ENCODE assay signal across 8 mouse cellular contexts in the genomic region with DNA sequence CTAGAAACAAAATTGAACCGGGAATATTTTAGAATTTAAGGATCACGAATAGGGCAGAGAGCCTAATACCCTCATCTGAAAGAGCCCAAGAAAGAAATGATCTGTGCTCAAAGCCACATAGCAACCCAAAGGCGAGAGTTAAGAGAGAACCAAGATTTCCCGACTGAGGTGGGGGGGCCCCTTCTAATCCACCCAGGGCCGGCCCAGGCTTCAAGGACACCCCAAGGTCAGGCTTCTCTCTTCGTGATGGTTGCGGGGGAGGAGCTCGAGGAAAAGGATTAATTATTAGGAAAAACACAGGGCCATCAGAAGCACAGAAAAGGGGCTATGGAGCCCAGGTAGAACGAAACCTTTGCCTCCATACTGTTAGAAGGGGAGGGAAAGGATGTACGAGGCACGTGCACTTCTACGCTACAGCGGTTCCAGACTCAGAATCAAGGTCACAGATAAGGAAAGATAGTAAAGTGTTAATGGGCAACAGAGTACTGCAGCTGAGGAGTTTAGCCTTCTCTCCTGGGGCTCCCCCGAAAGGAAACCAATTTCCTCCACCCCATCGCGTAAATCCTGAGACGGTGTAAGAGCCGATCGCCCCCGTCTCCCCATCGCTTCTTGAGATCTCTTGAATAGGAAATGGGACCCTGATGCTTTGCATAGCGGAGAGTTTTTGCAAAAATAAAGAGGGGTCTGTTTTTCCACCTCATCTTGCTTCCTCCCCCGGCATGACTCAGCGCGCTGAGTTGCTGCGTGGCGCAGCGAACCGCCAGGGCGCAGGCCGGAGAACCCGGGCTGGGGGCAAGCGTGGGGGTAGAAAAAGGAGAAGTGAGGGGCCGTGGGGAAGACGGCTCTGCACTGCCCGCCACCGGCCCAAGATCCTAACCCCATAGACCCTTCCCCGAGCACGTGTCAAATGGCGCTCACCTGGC. TPM values are rescaled to one million over a fixed set of nuclear protein-coding genes. Genes with fewer than 3 reads are reported as not detected.
A peak's percentile ranks its signal among the peaks of the same experiment; 100 is the strongest.
DNase-seq lines count a peak whose midpoint lies in the region; ATAC-seq and TF ChIP-seq lines count a peak whose summit lies in the region.

No protein-coding gene starts in this region.

- ATAC-seq in kidney, embryonic 15.5 days (replicated peaks; ENCODE audit: low FRiP score) = no peak
- ATAC-seq in midbrain, embryonic 12.5 days (ENCODE audit: low FRiP score, low read depth) = no peak

- H3K9me3 ChIP-seq in heart, embryonic 10.5 days = no peaks in the 10 kb centered on the region
- no peaks in the 10 kb centered on the region for H3K9me3 ChIP-seq in kidney, embryonic 15.5 days (replicated peaks)
- H3K9me3 ChIP-seq in midbrain, embryonic 12.5 days = no peaks in the 10 kb centered on the region

- H3K4me2 ChIP-seq in kidney, embryonic 15.5 days = peak overlapping the region; percentile 75
- H3K4me2 ChIP-seq in midbrain, embryonic 12.5 days (replicated peaks) = peak overlapping the region; percentile 81

- TF ChIP-seq CTCF in spleen, adult 2 months (IDR thresholded peaks at IDR 0.05; ENCODE audit: extremely low read depth, insufficient read depth, insufficient read length, insufficient replicate concordance) = no peak

- peaks cover 16% of the 10 kb centered on the region for H3K36me3 ChIP-seq in spleen, adult 2 months (ENCODE audit: control insufficient read depth, insufficient read depth, low read length)
- peaks cover 53% of the 10 kb centered on the region for H3K36me3 ChIP-seq in heart, embryonic 10.5 days
- peaks cover 52% of the 10 kb centered on the region for H3K36me3 ChIP-seq in kidney, embryonic 15.5 days
- peaks cover 40% of the 10 kb centered on the region for H3K36me3 ChIP-seq in midbrain, embryonic 12.5 days

- H3K9ac ChIP-seq in kidney, embryonic 15.5 days = peak overlapping the region; percentile 92
- peak overlapping the region; percentile 79 for H3K9ac ChIP-seq in midbrain, embryonic 12.5 days (replicated peaks)

- H3K27me3 ChIP-seq in spleen, adult 2 months (ENCODE audit: control insufficient read depth, insufficient read depth, low read length) = no peaks in the 10 kb centered on the region
- no peaks in the 10 kb centered on the region for H3K27me3 ChIP-seq in heart, embryonic 10.5 days (ENCODE audit: insufficient read depth, poor library complexity, severe bottlenecking)
- H3K27me3 ChIP-seq in kidney, embryonic 15.5 days = no peaks in the 10 kb centered on the region
- H3K27me3 ChIP-seq in midbrain, embryonic 12.5 days = no peaks in the 10 kb centered on the region

- peak in 1 of 2 experiments; percentile 28 for DNase-seq in spleen, adult 2 months (ENCODE audit: low read depth in 1 of 2, low spot score in 2 of 2)
- no peak for DNase-seq in spleen, postnatal 14 days (ENCODE audit: low spot score in 2 of 2)
- DNase-seq in cerebellum, adult 8-10 months = peak; percentile 56
- no peak for DNase-seq in heart, embryonic 10.5 days (ENCODE audit: low spot score)
- no peak for DNase-seq in urinary bladder, postnatal 25 days (ENCODE audit: low spot score)
- DNase-seq in yolk sac, embryonic 10.5 days (ENCODE audit: low spot score) = no peak

- H3K27ac ChIP-seq in spleen, adult 2 months (ENCODE audit: insufficient read depth, low read length) = peak overlapping the region; percentile 97
- peak overlapping the region; percentile 99 for H3K27ac ChIP-seq in heart, embryonic 10.5 days
- peak overlapping the region; percentile 99 for H3K27ac ChIP-seq in kidney, embryonic 15.5 days
- peak overlapping the region; percentile 94 for H3K27ac ChIP-seq in midbrain, embryonic 12.5 days (replicated peaks)

- 2% methylated on average over 40 of the region's 40 CpGs for WGBS in spleen, adult 2 months
- under 1% methylated on average over 40 of the region's 40 CpGs for WGBS in heart, embryonic 10.5 days
- under 1% methylated on average over 40 of the region's 40 CpGs for WGBS in kidney, embryonic 15.5 days
- WGBS in midbrain, embryonic 12.5 days = under 1% methylated on average over 40 of the region's 40 CpGs

- TF ChIP-seq POLR2A in spleen, adult 2 months (IDR thresholded peaks at IDR 0.05; ENCODE audit: low read depth, low read length) = no peak

- H3K4me3 ChIP-seq in spleen, adult 2 months (ENCODE audit: extremely low read depth, insufficient read depth, insufficient read length) = peak overlapping the region; percentile 95
- H3K4me3 ChIP-seq in heart, embryonic 10.5 days = peak overlapping the region; percentile 94
- H3K4me3 ChIP-seq in kidney, embryonic 15.5 days (replicated peaks) = peak overlapping the region; percentile 81
- H3K4me3 ChIP-seq in midbrain, embryonic 12.5 days = peak overlapping the region; percentile 67

- H3K4me1 ChIP-seq in spleen, adult 2 months (ENCODE audit: control insufficient read depth, insufficient read depth, insufficient read length) = peaks cover 9% of the 10 kb centered on the region; the same call in 1 of the 2 replicates
- H3K4me1 ChIP-seq in heart, embryonic 10.5 days = peaks cover 50% of the 10 kb centered on the region
- peaks cover 61% of the 10 kb centered on the region for H3K4me1 ChIP-seq in kidney, embryonic 15.5 days
- peaks cover 38% of the 10 kb centered on the region for H3K4me1 ChIP-seq in midbrain, embryonic 12.5 days

RNA-seq across cellular contexts. Expression of a gene that starts 0.9 kb away (rescaled TPM):
- 0.30 and 0.62 TPM in 2 replicates for polyA plus RNA-seq in spleen, adult 2 months (2012; rRNA removed)
- 0.06 and 0.38 TPM in 2 replicates for polyA plus RNA-seq in heart, embryonic 10.5 days (2016; fragmentation: Nextera tagmentation; extraction: Ambion mirVana)
- 0.52 and 0.54 TPM in 2 replicates for polyA plus RNA-seq in kidney, embryonic 15.5 days (2015; fragmentation: Nextera tagmentation; extraction: Ambion mirVana)
- 19.3 and 20.0 TPM in 2 replicates for polyA plus RNA-seq in midbrain, embryonic 12.5 days (2016; fragmentation: Nextera tagmentation; extraction: Ambion mirVana)

RNA-seq across cellular contexts. Expression of a gene that starts 6.1 kb away (rescaled TPM):
- 175 and 184 TPM in 2 replicates for polyA plus RNA-seq in spleen, adult 2 months (2012; rRNA removed)
- polyA plus RNA-seq in heart, embryonic 10.5 days (2016; fragmentation: Nextera tagmentation; extraction: Ambion mirVana) = 233 and 325 TPM in 2 replicates
- 257 and 272 TPM in 2 replicates for polyA plus RNA-seq in kidney, embryonic 15.5 days (2015; fragmentation: Nextera tagmentation; extraction: Ambion mirVana)
- 315 and 323 TPM in 2 replicates for polyA plus RNA-seq in midbrain, embryonic 12.5 days (2016; fragmentation: Nextera tagmentation; extraction: Ambion mirVana)

RNA-seq across cellular contexts. Expression of a gene that starts 17.1 kb away (rescaled TPM):
- 16.6 and 17.9 TPM in 2 replicates for polyA plus RNA-seq in spleen, adult 2 months (2012; rRNA removed)
- polyA plus RNA-seq in heart, embryonic 10.5 days (2016; fragmentation: Nextera tagmentation; extraction: Ambion mirVana) = 0.23 and 0.53 TPM in 2 replicates
- 0.37 and 0.51 TPM in 2 replicates for polyA plus RNA-seq in kidney, embryonic 15.5 days (2015; fragmentation: Nextera tagmentation; extraction: Ambion mirVana)
- polyA plus RNA-seq in midbrain, embryonic 12.5 days (2016; fragmentation: Nextera tagmentation; extraction: Ambion mirVana) = 0.64 and 0.65 TPM in 2 replicates

RNA-seq across cellular contexts. Expression of a gene that starts 21.6 kb away (rescaled TPM):
- 393 and 605 TPM in 2 replicates for polyA plus RNA-seq in spleen, adult 2 months (2012; rRNA removed)
- polyA plus RNA-seq in heart, embryonic 10.5 days (2016; fragmentation: Nextera tagmentation; extraction: Ambion mirVana) = 43.4 and 66.0 TPM in 2 replicates
- polyA plus RNA-seq in kidney, embryonic 15.5 days (2015; fragmentation: Nextera tagmentation; extraction: Ambion mirVana) = 81.5 and 82.2 TPM in 2 replicates
- 125 and 126 TPM in 2 replicates for polyA plus RNA-seq in midbrain, embryonic 12.5 days (2016; fragmentation: Nextera tagmentation; extraction: Ambion mirVana)

RNA-seq across cellular contexts. Expression of a gene that starts 32.3 kb away (rescaled TPM):
- polyA plus RNA-seq in spleen, adult 2 months (2012; rRNA removed) = 7.7 and 62.7 TPM in 2 replicates
- 1.3 and 1.5 TPM in 2 replicates for polyA plus RNA-seq in heart, embryonic 10.5 days (2016; fragmentation: Nextera tagmentation; extraction: Ambion mirVana)
- polyA plus RNA-seq in kidney, embryonic 15.5 days (2015; fragmentation: Nextera tagmentation; extraction: Ambion mirVana) = 1.8 and 1.9 TPM in 2 replicates
- 2.0 and 2.4 TPM in 2 replicates for polyA plus RNA-seq in midbrain, embryonic 12.5 days (2016; fragmentation: Nextera tagmentation; extraction: Ambion mirVana)

Comparison
In these comparisons a context has a peak if more than half of its experiments do, and no peak if none do; other contexts are left out.
1. RNA of a gene that starts 0.9 kb away (polyA plus RNA-seq): 19.3 to 20.0 TPM in midbrain, embryonic 12.5 days; 0.52 to 0.54 TPM in kidney, embryonic 15.5 days, 0.06 to 0.38 TPM in heart, embryonic 10.5 days and 0.30 to 0.62 TPM in spleen, adult 2 months; every median in the first group is over 10 times any median in the second.
2. RNA of a gene that starts 17.1 kb away (polyA plus RNA-seq): 16.6 to 17.9 TPM in spleen, adult 2 months; 0.64 to 0.65 TPM in midbrain, embryonic 12.5 days, 0.23 to 0.53 TPM in heart, embryonic 10.5 days and 0.37 to 0.51 TPM in kidney, embryonic 15.5 days; every median in the first group is over 10 times any median in the second.
3. Peak in every context shown above with its lines, with median percentiles within 50 percentile points of each other: H3K27ac ChIP-seq and H3K4me3 ChIP-seq.